Mouse (Mus musculus): Measurements from ENCODE around the gene Tmppe. TPM values are rescaled to one million over a fixed set of nuclear protein-coding genes. Genes with fewer than 3 reads are reported as not detected.

Gene Tmppe
- total RNA-seq, 2 experiments from 2014 or later: 5.1 to 5.6 TPM

- no peak for DNase-seq
- intact Hi-C loops (cut with DNase I): no loop called here
Measured at GRCm38 (mm10) chr9:114428103-114428834, 27.4 kb downstream of the Tmppe start.

DNA sequence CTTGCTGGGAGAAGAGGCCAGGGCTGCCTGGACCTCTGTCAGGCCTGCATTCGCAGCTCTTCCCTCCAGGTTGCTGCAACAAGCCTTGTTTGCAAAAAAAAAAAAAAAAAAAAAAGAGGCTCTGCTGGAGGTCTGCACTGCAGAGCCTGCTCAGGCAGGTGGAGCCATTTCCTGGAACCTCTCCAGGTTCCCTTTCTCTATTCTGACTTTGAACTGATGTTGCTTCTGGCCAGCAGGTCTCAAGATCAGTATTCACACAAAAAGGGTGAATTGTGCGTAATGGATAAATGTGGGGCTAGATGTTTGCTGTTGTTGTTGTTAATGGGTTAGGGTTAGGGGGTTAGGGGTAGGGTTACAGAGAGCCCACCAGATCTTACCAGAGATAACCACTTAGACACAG, 34.8 kb downstream of the Tmppe start:
- no peak for DNase-seq
- intact Hi-C loops (cut with DNase I): no loop called here

- no peak for DNase-seq
- intact Hi-C loops (cut with DNase I): no loop called here
Measured at GRCm38 (mm10) chr9:114440548-114440947, 39.6 kb downstream of the Tmppe start.

DNA sequence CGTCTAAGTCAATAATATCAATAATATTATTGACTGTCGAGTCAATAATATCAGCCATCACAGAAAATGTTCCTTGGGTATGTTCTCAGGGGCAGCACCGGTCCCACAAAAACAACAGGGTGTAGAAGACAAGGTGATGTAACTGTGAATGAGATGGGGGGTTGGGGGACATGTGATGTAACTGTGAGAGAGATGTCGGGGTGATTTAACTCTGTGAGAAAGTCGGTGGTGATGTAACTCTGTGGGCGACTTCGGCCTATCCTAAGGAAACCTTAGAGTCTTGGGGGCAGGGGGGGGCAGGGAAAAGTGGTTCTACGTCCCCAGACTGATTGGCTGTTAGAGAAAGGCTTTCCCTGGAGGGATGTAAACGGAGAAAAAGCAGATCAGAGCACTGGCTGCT, 41.3 kb downstream of the Tmppe start:
- intact Hi-C loops (cut with DNase I): no loop called here
- DNase-seq: no peak

GRCm38 (mm10) chr9:114442893-114443292, 42.0 kb downstream of the Tmppe start:
- no peak for DNase-seq
- intact Hi-C loops (cut with DNase I): no loop called here

- intact Hi-C loops (cut with DNase I): no loop called here
- DNase-seq: no peak
Measured at GRCm38 (mm10) chr9:114443351-114443750, 42.4 kb downstream of the Tmppe start.

DNA sequence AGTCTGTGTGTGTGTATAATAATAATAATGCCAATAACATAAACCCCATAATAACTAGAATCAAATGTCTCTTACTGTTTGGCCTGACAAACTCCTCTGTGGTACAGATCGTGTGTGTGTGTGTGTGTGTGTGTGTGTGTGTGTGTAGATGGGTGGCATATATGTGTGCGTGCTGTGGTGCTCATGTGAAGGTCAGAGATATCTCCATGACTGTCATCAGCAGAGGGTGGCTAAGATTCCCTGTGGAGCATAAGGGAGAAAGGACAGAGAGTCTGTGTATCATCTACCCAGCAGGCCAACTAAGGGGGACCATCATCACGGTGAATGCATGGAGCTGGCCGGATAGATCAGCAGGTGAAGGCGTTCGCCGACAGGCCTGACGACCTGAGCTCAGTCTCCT, 46.0 kb downstream of the Tmppe start:
- intact Hi-C loops (cut with DNase I): no loop called here
- no peak for DNase-seq

GRCm38 (mm10) chr9:114448700-114449099, 47.8 kb downstream of the Tmppe start:
- DNase-seq: no peak

GRCm38 (mm10) chr9:114449120-114449754, 48.3 kb downstream of the Tmppe start:
- DNase-seq: no peak
- intact Hi-C loops (cut with DNase I): no loop called here

More at GRCm38 (mm10) chr9:114448700-114449099, 47.8 kb downstream of the Tmppe start:
- intact Hi-C loops (cut with DNase I): no loop called here

GRCm38 (mm10) chr9:114451615-114452014, 50.7 kb downstream of the Tmppe start:
- DNase-seq: no peak
- intact Hi-C loops (cut with DNase I): no loop called here

DNA sequence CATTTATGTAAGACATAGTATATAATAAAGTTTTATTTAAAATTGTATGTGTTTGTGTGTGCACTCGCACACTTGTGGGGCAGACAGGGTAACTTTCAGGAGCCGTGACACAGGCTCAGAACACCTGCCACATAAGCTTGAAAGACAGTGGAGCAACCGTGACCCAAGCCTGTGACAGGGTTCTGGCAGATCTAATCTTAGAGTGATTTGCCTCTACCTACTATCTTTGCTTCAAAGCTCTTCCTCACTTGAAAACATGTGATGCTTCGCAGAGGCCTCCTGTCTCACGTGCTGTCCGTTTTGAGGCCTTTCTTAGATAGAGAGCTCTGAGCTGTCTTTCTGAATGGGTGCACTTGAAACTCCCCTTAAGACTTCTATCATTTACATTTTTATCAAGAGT, 51.5 kb downstream of the Tmppe start:
- DNase-seq: no peak
- intact Hi-C loops (cut with DNase I): no loop called here

- no peak for DNase-seq
- intact Hi-C loops (cut with DNase I): no loop called here
Measured at GRCm38 (mm10) chr9:114455420-114455819, 54.5 kb downstream of the Tmppe start.

Other genes with a start within 250 kb of the Tmppe start
- not detected for gene Bcl2a1c, start 71.0 kb upstream of the Tmppe start, total RNA-seq (2021)
- 10 to 100 TPM; 61.0 to 66.3 TPM for gene Crtap, start 10.4 kb upstream of the Tmppe start, total RNA-seq (2021)
- 10 to 100 TPM; 21.5 to 25.1 TPM for gene Glb1, start within 50 bp of the Tmppe start, total RNA-seq (2021)
- under 1 TPM in 1 of 2 experiments, not detected in 1; 0.10 TPM for gene Ccr4, start 103.8 kb downstream of the Tmppe start, total RNA-seq (2021)
- not detected for gene C130032M10Rik, start 114.6 kb downstream of the Tmppe start, total RNA-seq (2021)
- gene Trim71, start 163.3 kb downstream of the Tmppe start, total RNA-seq (2021): not detected
- 10 to 100 TPM; 27.4 to 28.2 TPM for gene Cnot10, start 239.1 kb downstream of the Tmppe start, total RNA-seq (2021)

Measured in heart, postnatal 10 days (tissue).